Mouse (Mus musculus) forebrain, embryonic 15.5 days (tissue): ENCODE data around the gene Atoh8. TPM values are rescaled to one million over a fixed set of nuclear protein-coding genes. Genes with fewer than 3 reads are reported as not detected.
A peak's percentile ranks its signal among the peaks of the same experiment; 100 is the strongest.

Experiments
- ATAC-seq: fragments of 200-750 bp; cut with Nextera tagmentation; replicated peaks from 2 replicates; pipeline ENCODE4 v1.8.0; 2017; ENCODE audit warnings: mild to moderate bottlenecking, moderate TSS enrichment, moderate library complexity
- H3K27ac ChIP-seq: fragments of 300-500 bp; sonication (generic); replicated peaks from 2 replicates; pipeline ENCODE4 v1.5.1; 2015; ENCODE audit warnings: mild to moderate bottlenecking, inconsistent platforms
- H3K27me3 ChIP-seq: fragments of 300-500 bp; sonication (generic); 2 replicates; pipeline ENCODE4 v1.6.1; 2015; ENCODE audit warnings: inconsistent platforms
- H3K36me3 ChIP-seq: fragments of 300-500 bp; sonication (generic); 2 replicates; pipeline ENCODE4 v1.6.1; 2015; ENCODE audit warnings: mild to moderate bottlenecking, inconsistent platforms
- H3K4me1 ChIP-seq: fragments of 300-500 bp; sonication (generic); 2 replicates; pipeline ENCODE4 v1.6.1; 2015; ENCODE audit warnings: inconsistent platforms
- H3K4me2 ChIP-seq: fragments of 300-500 bp; sonication (generic); replicated peaks from 2 replicates; pipeline ENCODE4 v1.6.1; 2015; ENCODE audit warnings: mild to moderate bottlenecking, inconsistent platforms
- H3K4me3 ChIP-seq: fragments of 300-500 bp; sonication (generic); 2 replicates; pipeline ENCODE4 v1.5.1; 2015; ENCODE audit warnings: mild to moderate bottlenecking, inconsistent platforms
- H3K9ac ChIP-seq: fragments of 300-500 bp; sonication (generic); replicated peaks from 2 replicates; pipeline ENCODE4 v1.6.1; 2015; ENCODE audit warnings: mild to moderate bottlenecking, inconsistent platforms
- H3K9me3 ChIP-seq: fragments of 300-500 bp; sonication (generic); 2 replicates; pipeline ENCODE4 v1.6.1; 2016; ENCODE audit warnings: inconsistent platforms
- WGBS: fragments of 180-500 bp; shearing (Covaris S2); methylation state at CpG from one replicate; pipeline ENCODE4 v1.1.7; 2015; ENCODE audit warnings: mixed read lengths; 5-methylcytosine and 5-hydroxymethylcytosine counted together
- polyA plus RNA-seq: library from polyadenylated mRNA; unstranded; fragments of >200 nt; fragmentation: Nextera tagmentation; extraction: Ambion mirVana; gene quantifications from 2 replicates; pipeline ENCODE4 v1.2.1, GENCODE M21; 2015

Gene Atoh8
- polyA plus RNA-seq, 1 experiment from 2014 or later, result 2.7 TPM

GRCm38 (mm10) chr6:72179562-72180502 is 55.5 kb downstream of the Atoh8 start:
- Histone ChIP-seq H3K9me3 (no peaks in the 10 kb centered on the region), H3K27me3 (no peaks in the 10 kb centered on the region), H3K9ac (no peak overlapping the region)

GRCm38 (mm10) chr6:72179006-72179405 is 56.4 kb downstream of the Atoh8 start:
- Histone ChIP-seq H3K9me3 (no peaks in the 10 kb centered on the region), H3K27ac (no peak overlapping the region), H3K4me3 (no peak overlapping the region), H3K9ac (no peak overlapping the region), H3K27me3 (no peaks in the 10 kb centered on the region), H3K4me1 (no peaks in the 10 kb centered on the region), H3K36me3 (no peaks in the 10 kb centered on the region), H3K4me2 (no peak overlapping the region)
- 83% methylated on average over 3 of the region's 3 CpGs for WGBS
- ATAC-seq, result no peak

More at GRCm38 (mm10) chr6:72179562-72180502, 55.5 kb downstream of the Atoh8 start:
- H3K4me1 ChIP-seq, result no peaks in the 10 kb centered on the region
- WGBS, result 82% methylated on average over 12 of the region's 12 CpGs
- no peaks in the 10 kb centered on the region for H3K36me3 ChIP-seq
- H3K4me2 ChIP-seq, result no peak overlapping the region
- no peak for ATAC-seq
- no peak overlapping the region for H3K27ac ChIP-seq
- no peak overlapping the region for H3K4me3 ChIP-seq

GRCm38 (mm10) chr6:72177417-72177816 is 58.0 kb downstream of the Atoh8 start:
- ATAC-seq, result no peak
- Histone ChIP-seq H3K36me3 (no peaks in the 10 kb centered on the region), H3K4me1 (no peaks in the 10 kb centered on the region), H3K4me3 (no peak overlapping the region), H3K4me2 (no peak overlapping the region), H3K27ac (no peak overlapping the region), H3K9ac (no peak overlapping the region), H3K9me3 (no peaks in the 10 kb centered on the region), H3K27me3 (no peaks in the 10 kb centered on the region)
- 82% methylated on average over 3 of the region's 3 CpGs for WGBS

GRCm38 (mm10) chr6:72176004-72176403 is 59.4 kb downstream of the Atoh8 start:
- Histone ChIP-seq H3K9me3 (no peaks in the 10 kb centered on the region), H3K36me3 (no peaks in the 10 kb centered on the region), H3K27me3 (no peaks in the 10 kb centered on the region), H3K4me1 (no peaks in the 10 kb centered on the region), H3K4me3 (no peak overlapping the region), H3K9ac (no peak overlapping the region), H3K27ac (no peak overlapping the region), H3K4me2 (no peak overlapping the region)
- WGBS, result 64% methylated on average over 5 of the region's 5 CpGs
- ATAC-seq, result no peak

GRCm38 (mm10) chr6:72175419-72175818 is 60.0 kb downstream of the Atoh8 start:
- no peak overlapping the region for H3K4me3 ChIP-seq
- H3K27me3 ChIP-seq, result no peaks in the 10 kb centered on the region
- H3K9ac ChIP-seq, result no peak overlapping the region
- H3K36me3 ChIP-seq, result no peaks in the 10 kb centered on the region
- WGBS, result 47% methylated on average over 3 of the region's 3 CpGs
- H3K4me2 ChIP-seq, result no peak overlapping the region
- ATAC-seq, result no peak
- H3K4me1 ChIP-seq, result no peaks in the 10 kb centered on the region
- H3K27ac ChIP-seq, result no peak overlapping the region
- no peaks in the 10 kb centered on the region for H3K9me3 ChIP-seq

- no peaks in the 10 kb centered on the region for H3K36me3 ChIP-seq
Measured at GRCm38 (mm10) chr6:72173350-72173749, 62.0 kb downstream of the Atoh8 start.

GRCm38 (mm10) chr6:72171391-72171790 is 64.0 kb downstream of the Atoh8 start:
- 86% methylated on average over 3 of the region's 3 CpGs for WGBS
- Histone ChIP-seq H3K9ac (no peak overlapping the region), H3K27ac (no peak overlapping the region), H3K9me3 (no peaks in the 10 kb centered on the region), H3K27me3 (no peaks in the 10 kb centered on the region), H3K4me3 (no peak overlapping the region), H3K4me2 (no peak overlapping the region), H3K4me1 (no peaks in the 10 kb centered on the region), H3K36me3 (no peaks in the 10 kb centered on the region)
- ATAC-seq, result no peak

More at GRCm38 (mm10) chr6:72173350-72173749, 62.0 kb downstream of the Atoh8 start:
- Histone ChIP-seq H3K9me3 (no peaks in the 10 kb centered on the region), H3K27me3 (no peaks in the 10 kb centered on the region), H3K27ac (no peak overlapping the region), H3K4me1 (no peaks in the 10 kb centered on the region), H3K4me3 (no peak overlapping the region), H3K9ac (no peak overlapping the region), H3K4me2 (no peak overlapping the region)
- no peak for ATAC-seq
- 91% methylated on average over 1 of the region's 1 CpGs for WGBS

GRCm38 (mm10) chr6:72165907-72166306 is 69.5 kb downstream of the Atoh8 start:
- Histone ChIP-seq H3K4me2 (no peak overlapping the region), H3K4me3 (no peak overlapping the region), H3K4me1 (peaks cover 4% of the 10 kb centered on the region; the same call in 1 of the 2 replicates), H3K36me3 (no peaks in the 10 kb centered on the region), H3K27me3 (no peaks in the 10 kb centered on the region), H3K9me3 (no peaks in the 10 kb centered on the region), H3K27ac (no peak overlapping the region), H3K9ac (no peak overlapping the region)
- WGBS, result 47% methylated on average over 2 of the region's 2 CpGs
- ATAC-seq, result no peak

- Histone ChIP-seq H3K36me3 (no peaks in the 10 kb centered on the region), H3K27me3 (no peaks in the 10 kb centered on the region), H3K9me3 (no peaks in the 10 kb centered on the region), H3K27ac (no peak overlapping the region), H3K4me1 (peaks cover 4% of the 10 kb centered on the region; the same call in 1 of the 2 replicates), H3K4me3 (no peak overlapping the region), H3K9ac (no peak overlapping the region), H3K4me2 (no peak overlapping the region)
- peak; percentile 92 for ATAC-seq
- WGBS, result 18% methylated on average over 20 of the region's 20 CpGs
Measured at GRCm38 (mm10) chr6:72164321-72165275, 70.8 kb downstream of the Atoh8 start.

GRCm38 (mm10) chr6:72162155-72162890 is 73.1 kb downstream of the Atoh8 start:
- no peak overlapping the region for H3K27ac ChIP-seq
- H3K9me3 ChIP-seq, result no peaks in the 10 kb centered on the region
- no peak overlapping the region for H3K4me3 ChIP-seq
- H3K36me3 ChIP-seq, result no peaks in the 10 kb centered on the region
- no peak for ATAC-seq
- 72% methylated on average over 19 of the region's 19 CpGs for WGBS
- H3K4me1 ChIP-seq, result peaks cover 4% of the 10 kb centered on the region; the same call in 1 of the 2 replicates
- H3K9ac ChIP-seq, result no peak overlapping the region
- H3K4me2 ChIP-seq, result no peak overlapping the region
- no peaks in the 10 kb centered on the region for H3K27me3 ChIP-seq

- no peaks in the 10 kb centered on the region for H3K9me3 ChIP-seq
- no peak overlapping the region for H3K27ac ChIP-seq
- no peak overlapping the region for H3K4me3 ChIP-seq
- H3K9ac ChIP-seq, result no peak overlapping the region
- no peak for ATAC-seq
- peaks cover 4% of the 10 kb centered on the region; the same call in 1 of the 2 replicates for H3K4me1 ChIP-seq
- no peaks in the 10 kb centered on the region for H3K27me3 ChIP-seq
- H3K4me2 ChIP-seq, result no peak overlapping the region
- WGBS, result 87% methylated on average over 5 of the region's 5 CpGs
- H3K36me3 ChIP-seq, result no peaks in the 10 kb centered on the region
Measured at GRCm38 (mm10) chr6:72161751-72162150, 73.6 kb downstream of the Atoh8 start.
